Mouse (Mus musculus) heart, adult 2 months (tissue): Measurements from ENCODE around the gene Mfsd6l. TPM values are rescaled to one million over a fixed set of nuclear protein-coding genes. Genes with fewer than 3 reads are reported as not detected.

Experiments
- DNase-seq, 2 experiments: peaks; one replicate each; pipeline ENCODE4 v3.0.0; 2021
- H3K27ac ChIP-seq: fragments of 200-600 bp; 2 replicates; pipeline ENCODE4 v1.8.1; 2022
- H3K27me3 ChIP-seq: fragments of 200-500 bp; 2 replicates; pipeline ENCODE4 v1.6.1; 2012; ENCODE audit warnings: mild to moderate bottlenecking, low read length, inconsistent platforms, mixed read lengths; ENCODE audit not compliant: control insufficient read depth, insufficient read depth
- H3K36me3 ChIP-seq: fragments of 200-500 bp; 2 replicates; pipeline ENCODE4 v1.6.1; 2012; ENCODE audit warnings: low read length, inconsistent platforms; ENCODE audit not compliant: control insufficient read depth, insufficient read depth
- H3K4me1 ChIP-seq: fragments of 200-500 bp; 2 replicates; pipeline ENCODE4 v1.6.1; 2011; ENCODE audit warnings: low read length; ENCODE audit not compliant: control insufficient read depth, insufficient read depth
- H3K4me3 ChIP-seq: fragments of 200-600 bp; 2 replicates; pipeline ENCODE4 v1.8.1; 2022
- H3K79me2 ChIP-seq: fragments of 200-500 bp; replicated peaks from 2 replicates; pipeline ENCODE4 v1.6.1; 2012; ENCODE audit warnings: mild to moderate bottlenecking, inconsistent platforms, low read length, moderate library complexity, mixed read lengths; ENCODE audit not compliant: control insufficient read depth, insufficient read depth
- H3K9ac ChIP-seq: fragments of 200-500 bp; 2 replicates; pipeline ENCODE4 v1.6.1; 2012; ENCODE audit warnings: low read depth, mild to moderate bottlenecking, control low read depth, inconsistent platforms, low read length, mixed read lengths
- CTCF ChIP-seq: fragments of 200-600 bp; IDR thresholded peaks from 2 replicates; pipeline ENCODE4 v1.8.1; 2022; ENCODE audit warnings: antibody characterized with exemption, mild to moderate bottlenecking, moderate library complexity
- EP300 ChIP-seq: fragments of 200-500 bp; IDR thresholded peaks from 2 replicates; pipeline ENCODE4 v1.6.1; 2011; ENCODE audit warnings: low read depth, low read length, control low read depth; ENCODE audit not compliant: insufficient read depth
- POLR2A ChIP-seq: fragments of 200-500 bp; IDR thresholded peaks from 2 replicates; pipeline ENCODE4 v1.6.1; 2011; ENCODE audit warnings: mild to moderate bottlenecking, low read depth, low read length, control low read depth; ENCODE audit not compliant: insufficient read depth
- WGBS: fragments of 180-500 bp; shearing (Covaris S2); methylation state at CpG from one replicate; pipeline ENCODE4 v1.1.7; 2018; 5-methylcytosine and 5-hydroxymethylcytosine counted together
- intact Hi-C: fragments of 180-260 bp; cut with DNase I; formaldehyde crosslinking; loops from one replicate; pipeline ENCODE4 v1.15.1; 2025
- polyA plus RNA-seq: library from polyadenylated mRNA; depleted of rRNA; stranded (reverse); fragments of >200 nt; gene quantifications from 2 replicates; pipeline ENCODE4 v1.2.3, GENCODE M21; 2012
- total RNA-seq, 2 experiments: library from RNA; stranded (reverse); gene quantifications; 2 replicates each; pipeline ENCODE4 v1.2.3; 2021

The Mfsd6l gene
- total and polyA plus RNA-seq, 3 experiments, result 0.61 TPM; not detected in 2

DNA sequence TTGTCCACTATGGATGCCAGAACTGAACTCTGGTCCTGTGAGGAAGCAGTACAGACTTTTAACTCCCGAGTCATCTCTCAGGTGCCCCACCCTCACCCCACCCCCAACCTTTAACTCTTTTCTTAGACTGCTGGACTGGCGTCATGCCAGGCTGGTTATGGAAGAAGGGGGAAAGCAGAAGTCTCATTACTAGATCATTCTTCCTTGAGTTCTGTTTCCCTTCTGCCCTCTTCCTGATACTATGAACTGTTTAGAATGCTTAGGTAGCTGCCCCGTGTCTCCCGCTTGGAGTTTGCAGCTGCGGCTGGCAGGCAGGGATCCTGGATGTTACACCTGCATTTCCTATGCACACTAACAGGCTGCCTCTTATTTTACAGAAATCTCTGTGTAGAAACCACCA, 36.2 kb upstream of the Mfsd6l start:
- Histone ChIP-seq H3K36me3 (no peaks in the 10 kb centered on the region), H3K79me2 (no peaks in the 10 kb centered on the region), H3K27ac (no peak overlapping the region), H3K27me3 (no peaks in the 10 kb centered on the region), H3K4me3 (no peak overlapping the region), H3K9ac (no peak overlapping the region), H3K4me1 (0 out of 2 replicates have a peak, but pooled peaks cover 2% of the 10 kb centered on the region)
- DNase-seq, result no peak
- TF ChIP-seq POLR2A (no peak), EP300 (no peak), CTCF (no peak)
- intact Hi-C loops, result no loop called here
- WGBS, result 77% methylated on average over 5 of the region's 5 CpGs

DNA sequence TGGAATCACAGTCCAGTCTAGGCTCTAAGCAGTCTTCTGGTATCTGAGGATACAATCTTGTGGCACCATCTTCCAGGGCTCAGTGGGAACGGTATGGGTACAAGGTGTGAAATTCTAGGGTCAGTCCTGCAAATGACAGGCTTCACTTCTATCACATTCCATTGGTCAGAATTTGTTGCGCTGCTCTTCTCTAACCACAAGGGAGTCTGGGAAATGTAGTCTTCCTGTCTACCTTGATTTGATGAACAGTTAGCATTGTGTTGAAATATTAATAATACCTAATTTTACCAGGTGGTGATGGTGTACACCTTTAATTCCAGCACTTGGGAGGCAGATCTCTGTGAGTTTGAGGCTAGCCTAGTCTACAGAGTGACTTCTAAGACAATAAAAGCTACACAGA, 35.5 kb upstream of the Mfsd6l start:
- 71% methylated on average over 2 of the region's 2 CpGs for WGBS
- H3K4me1 ChIP-seq, result 0 out of 2 replicates have a peak, but pooled peaks cover 2% of the 10 kb centered on the region
- TF ChIP-seq CTCF (no peak), POLR2A (no peak), EP300 (no peak)
- no peak for DNase-seq
- H3K9ac ChIP-seq, result no peak overlapping the region
- H3K27ac ChIP-seq, result no peak overlapping the region
- no peaks in the 10 kb centered on the region for H3K36me3 ChIP-seq
- H3K27me3 ChIP-seq, result no peaks in the 10 kb centered on the region
- no peaks in the 10 kb centered on the region for H3K79me2 ChIP-seq
- no peak overlapping the region for H3K4me3 ChIP-seq
- intact Hi-C loops, result no loop called here

DNA sequence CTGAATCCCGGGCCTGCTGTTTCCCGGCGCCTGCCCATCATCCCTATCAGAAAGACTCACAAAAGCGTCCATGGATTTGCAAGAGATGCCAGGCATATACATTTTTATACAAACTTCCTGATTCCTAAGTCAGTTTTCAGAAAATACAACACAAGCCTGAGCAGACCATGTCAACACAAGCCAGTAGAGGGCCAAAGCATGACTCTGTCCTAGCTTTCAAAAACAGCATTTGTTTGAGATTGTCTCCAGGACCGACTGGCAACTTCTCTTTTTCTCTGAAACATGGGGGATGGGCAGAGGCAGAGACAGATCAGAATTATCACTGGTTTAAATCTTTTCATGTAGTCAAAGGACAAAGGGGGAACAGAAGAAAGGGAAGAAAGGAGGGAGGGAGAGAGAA, 34.6 kb upstream of the Mfsd6l start:
- WGBS, result 78% methylated on average over 5 of the region's 5 CpGs
- no peaks in the 10 kb centered on the region for H3K79me2 ChIP-seq
- 0 out of 2 replicates have a peak, but pooled peaks cover 2% of the 10 kb centered on the region for H3K4me1 ChIP-seq
- DNase-seq, result no peak
- intact Hi-C loops, result no loop called here
- no peaks in the 10 kb centered on the region for H3K36me3 ChIP-seq
- H3K9ac ChIP-seq, result no peak overlapping the region
- H3K27me3 ChIP-seq, result no peaks in the 10 kb centered on the region
- TF ChIP-seq POLR2A (no peak), CTCF (no peak), EP300 (no peak)
- H3K4me3 ChIP-seq, result no peak overlapping the region
- no peak overlapping the region for H3K27ac ChIP-seq

DNA sequence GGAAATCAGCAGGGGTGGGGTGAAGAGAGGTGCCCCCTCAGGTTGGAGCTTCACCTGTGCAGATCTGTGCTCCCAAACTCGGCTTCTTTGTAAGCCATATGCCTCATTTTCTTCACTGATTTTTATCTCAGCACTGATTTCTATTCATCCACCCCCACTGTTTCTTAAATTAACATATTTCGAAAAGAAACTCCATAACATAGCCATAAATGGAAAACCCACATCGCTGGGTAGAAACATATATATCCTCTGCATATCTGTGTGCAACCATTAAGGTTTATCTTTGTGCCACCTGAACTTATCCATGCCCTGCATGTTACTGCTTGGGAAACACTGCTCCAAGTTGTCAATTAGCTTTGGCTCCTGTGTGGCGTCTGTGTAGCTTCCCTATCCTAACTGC, 29.5 kb upstream of the Mfsd6l start:
- Histone ChIP-seq H3K4me1 (0 out of 2 replicates have a peak, but pooled peaks cover 2% of the 10 kb centered on the region), H3K27me3 (no peaks in the 10 kb centered on the region), H3K9ac (no peak overlapping the region), H3K4me3 (no peak overlapping the region), H3K79me2 (no peaks in the 10 kb centered on the region), H3K36me3 (no peaks in the 10 kb centered on the region), H3K27ac (no peak overlapping the region)
- no peak for TF ChIP-seq CTCF
- no peak for TF ChIP-seq EP300
- TF ChIP-seq POLR2A, result no peak
- intact Hi-C loops, result no loop called here
- no peak for DNase-seq
- WGBS, result 85% methylated on average over 4 of the region's 4 CpGs

DNA sequence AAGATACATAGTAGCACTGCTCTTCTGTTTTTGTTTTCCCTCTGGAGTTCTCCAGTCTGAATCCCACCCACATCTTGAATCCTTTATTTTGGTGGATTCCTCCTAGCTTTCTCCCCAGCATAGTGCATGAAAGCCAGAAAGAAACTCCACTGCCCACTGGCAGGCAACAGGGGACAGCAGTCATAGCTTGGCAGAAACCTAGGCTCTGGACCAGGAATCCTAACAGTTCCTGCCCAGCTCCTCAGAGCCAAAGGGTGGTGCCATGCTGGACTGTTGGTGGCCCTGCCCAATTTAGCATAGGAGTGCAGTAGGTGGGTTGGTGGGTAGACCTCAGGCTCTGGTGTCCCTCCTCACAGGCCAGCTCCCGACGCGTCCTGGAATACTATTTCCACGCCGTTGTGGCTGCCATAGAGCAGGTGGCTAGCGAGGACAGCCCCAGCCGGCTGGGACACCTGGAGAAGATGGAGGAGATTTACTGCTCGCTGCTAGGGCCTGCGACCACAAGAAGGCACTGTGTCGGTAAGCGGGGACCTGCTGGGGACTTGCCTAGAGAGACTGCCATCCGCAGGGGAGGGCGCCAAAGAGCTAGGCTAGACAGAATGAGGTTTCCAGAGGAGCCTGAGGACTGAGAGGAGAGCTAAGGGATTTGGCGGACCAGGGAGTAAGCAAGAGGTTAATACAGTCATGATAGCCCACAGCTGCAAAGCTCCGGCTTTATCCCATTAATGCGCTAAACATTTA, 24.8 kb upstream of the Mfsd6l start:
- DNase-seq, result peak; percentile 50 to 52
- H3K9ac ChIP-seq, result no peak overlapping the region
- no peaks in the 10 kb centered on the region for H3K36me3 ChIP-seq
- H3K4me1 ChIP-seq, result no peaks in the 10 kb centered on the region
- TF ChIP-seq POLR2A (no peak), EP300 (no peak), CTCF (peak; percentile 68)
- no peaks in the 10 kb centered on the region for H3K79me2 ChIP-seq
- H3K27ac ChIP-seq, result no peak overlapping the region
- WGBS, result 45% methylated on average over 16 of the region's 16 CpGs
- H3K27me3 ChIP-seq, result no peaks in the 10 kb centered on the region
- intact Hi-C loops, result no loop called here
- no peak overlapping the region for H3K4me3 ChIP-seq

DNA sequence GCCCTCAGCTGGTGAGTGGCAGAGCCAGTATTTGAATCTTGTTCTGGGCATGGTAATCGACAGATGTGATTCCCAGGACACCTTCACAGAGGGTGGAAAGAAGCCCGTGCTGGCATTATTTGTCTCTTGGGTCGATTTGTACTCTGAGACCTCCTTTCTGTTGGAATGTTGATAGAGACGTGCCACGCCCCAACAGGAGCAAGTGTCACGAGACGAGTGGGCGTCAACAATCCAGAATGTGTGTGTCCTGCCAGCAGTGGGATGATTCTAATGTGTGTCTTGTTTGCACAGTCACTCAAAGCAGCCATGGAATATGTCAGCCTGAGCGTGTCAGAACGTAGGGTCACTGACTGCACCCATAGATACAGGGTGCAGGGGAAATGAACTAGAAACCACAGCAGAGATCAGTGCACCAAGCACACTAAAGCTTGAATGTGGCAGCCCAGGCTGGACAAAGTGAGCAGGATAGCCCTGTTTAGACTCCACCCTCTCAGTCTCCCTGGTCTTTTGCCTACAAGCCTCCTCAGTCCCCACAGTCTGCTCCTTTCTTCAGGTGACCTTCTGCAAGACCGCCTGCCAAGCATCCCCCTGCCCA, 23.9 kb upstream of the Mfsd6l start:
- 51% methylated on average over 11 of the region's 11 CpGs for WGBS
- no peaks in the 10 kb centered on the region for H3K4me1 ChIP-seq
- no peaks in the 10 kb centered on the region for H3K79me2 ChIP-seq
- no peaks in the 10 kb centered on the region for H3K36me3 ChIP-seq
- no peak for TF ChIP-seq EP300
- TF ChIP-seq POLR2A, result no peak
- TF ChIP-seq CTCF, result no peak
- intact Hi-C loops, result no loop called here
- no peak overlapping the region for H3K9ac ChIP-seq
- DNase-seq, result no peak
- H3K4me3 ChIP-seq, result no peak overlapping the region
- no peaks in the 10 kb centered on the region for H3K27me3 ChIP-seq
- H3K27ac ChIP-seq, result no peak overlapping the region
